ENCODE assay signal across 8 mouse cellular contexts in genomic region chr8:69716403-69717231, GRCm38 (mm10). TPM values are rescaled to one million over a fixed set of nuclear protein-coding genes. Genes with fewer than 3 reads are reported as not detected.
DNase-seq lines count a peak whose midpoint lies in the region; ATAC-seq and TF ChIP-seq lines count a peak whose summit lies in the region.

No protein-coding gene starts in this region.

- peak overlapping the region; percentile 99 for H3K9ac ChIP-seq in heart, embryonic 11.5 days (ENCODE audit: low read depth, low read length)
- peak overlapping the region; percentile 92 for H3K9ac ChIP-seq in kidney, embryonic 16.5 days (replicated peaks; ENCODE audit: low read length)
- H3K9ac ChIP-seq in liver, adult 2 months (ENCODE audit: low read depth, low read length) = peak overlapping the region; percentile 93

- no peaks in the 10 kb centered on the region for H3K9me3 ChIP-seq in erythroblast, embryonic 14.5 days (ENCODE audit: control insufficient read depth, low read length)
- no peaks in the 10 kb centered on the region for H3K9me3 ChIP-seq in heart, embryonic 11.5 days (replicated peaks; ENCODE audit: control insufficient read depth, low read length)
- H3K9me3 ChIP-seq in kidney, embryonic 16.5 days (ENCODE audit: low read length) = no peaks in the 10 kb centered on the region

- no peak for TF ChIP-seq CTCF in C2C12 (IDR thresholded peaks at IDR 0.05; ENCODE audit: control insufficient read depth, insufficient read depth, insufficient read length)
- TF ChIP-seq CTCF in brain, embryonic 14.5 days (IDR thresholded peaks at IDR 0.05; ENCODE audit: borderline replicate concordance, extremely low read depth, insufficient read depth, insufficient read length) = no peak
- TF ChIP-seq CTCF in liver, adult 2 months (IDR thresholded peaks at IDR 0.05; ENCODE audit: low read depth, low read length) = no peak

- H3K36me3 ChIP-seq in C2C12 (ENCODE audit: control insufficient read depth, insufficient read depth) = peaks cover 8% of the 10 kb centered on the region
- peaks cover 22% of the 10 kb centered on the region for H3K36me3 ChIP-seq in erythroblast, embryonic 14.5 days (ENCODE audit: control insufficient read depth)
- H3K36me3 ChIP-seq in heart, embryonic 11.5 days (ENCODE audit: control insufficient read depth, insufficient read depth, low read length) = no peaks in the 10 kb centered on the region; the same call in 1 of the 2 replicates
- H3K36me3 ChIP-seq in kidney, embryonic 16.5 days (ENCODE audit: insufficient read depth, low read length) = peaks cover 13% of the 10 kb centered on the region
- peaks cover 10% of the 10 kb centered on the region; the same call in 1 of the 2 replicates for H3K36me3 ChIP-seq in liver, adult 2 months (ENCODE audit: control insufficient read depth, insufficient read depth, low read length)
- no peaks in the 10 kb centered on the region for H3K36me3 ChIP-seq in myocyte (ENCODE audit: control insufficient read depth, insufficient read depth)
- peaks cover 7% of the 10 kb centered on the region; the same call in 1 of the 2 replicates for H3K36me3 ChIP-seq in splenic B cell, adult 2 months (ENCODE audit: control insufficient read depth, insufficient read depth, low read length, poor library complexity, severe bottlenecking)

- H3K79me3 ChIP-seq in C2C12 (ENCODE audit: low read depth) = peaks cover 38% of the 10 kb centered on the region

- H3K27ac ChIP-seq in heart, embryonic 11.5 days (ENCODE audit: low read depth, low read length) = peak overlapping the region; percentile 100
- H3K27ac ChIP-seq in kidney, embryonic 16.5 days (ENCODE audit: low read length) = peak overlapping the region; percentile 99
- peak overlapping the region; percentile 93 for H3K27ac ChIP-seq in liver, adult 2 months (replicated peaks; ENCODE audit: insufficient read depth, low read depth, low read length)

- peaks cover 23% of the 10 kb centered on the region for H3K4me1 ChIP-seq in erythroblast, embryonic 14.5 days (ENCODE audit: control insufficient read depth)
- H3K4me1 ChIP-seq in heart, embryonic 11.5 days (ENCODE audit: control insufficient read depth, insufficient read depth, low read length) = peaks cover 8% of the 10 kb centered on the region
- H3K4me1 ChIP-seq in kidney, embryonic 16.5 days (ENCODE audit: insufficient read depth, low read length) = peaks cover 14% of the 10 kb centered on the region
- peaks cover 5% of the 10 kb centered on the region for H3K4me1 ChIP-seq in liver, adult 2 months (ENCODE audit: control insufficient read depth, insufficient read depth, low read length)

- DNase-seq in brain, embryonic 14.5 days (ENCODE audit: low read depth) = peak; percentile 100
- DNase-seq in liver, adult 2 months (ENCODE audit: extremely low read depth, low read depth, low spot score) = peak; percentile 100
- peak; percentile 99 for DNase-seq in splenic B cell, adult 2 months (ENCODE audit: low read depth, low spot score)

- WGBS in heart, embryonic 11.5 days (ENCODE audit: insufficient replicate concordance) = under 1% methylated on average over 52 of the region's 52 CpGs
- WGBS in kidney, embryonic 16.5 days = under 1% methylated on average over 49 of the region's 52 CpGs
- WGBS in liver, adult 2 months = under 1% methylated on average over 52 of the region's 52 CpGs

- H3K79me2 ChIP-seq in C2C12 (ENCODE audit: control insufficient read depth, insufficient read depth) (peaks cover 45% of the 10 kb centered on the region), myocyte (ENCODE audit: control insufficient read depth, insufficient read depth) (peaks cover 43% of the 10 kb centered on the region)
- peaks cover 14% of the 10 kb centered on the region; the same call in 1 of the 2 replicates for H3K79me2 ChIP-seq in liver, adult 2 months (ENCODE audit: control insufficient read depth, insufficient read depth, low read length)

- peak overlapping the region; percentile 61 for H3K4me2 ChIP-seq in heart, embryonic 11.5 days
- H3K4me2 ChIP-seq in kidney, embryonic 16.5 days (replicated peaks; ENCODE audit: low read depth, low read length) = peak overlapping the region; percentile 56
- peak overlapping the region; percentile 80 for H3K4me2 ChIP-seq in myocyte (ENCODE audit: low read depth)

- H3K4me3 ChIP-seq in C2C12 (ENCODE audit: insufficient read depth, poor library complexity, severe bottlenecking) = peak overlapping the region; percentile 78
- peak overlapping the region; percentile 90 for H3K4me3 ChIP-seq in erythroblast, embryonic 14.5 days (replicated peaks)
- H3K4me3 ChIP-seq in heart, embryonic 11.5 days (ENCODE audit: low read depth, low read length) = peak overlapping the region; percentile 82
- H3K4me3 ChIP-seq in kidney, embryonic 16.5 days (ENCODE audit: low read length) = peak overlapping the region; percentile 75
- peak overlapping the region; percentile 79 for H3K4me3 ChIP-seq in liver, adult 2 months (ENCODE audit: insufficient read depth, low read depth, low read length)
- peak overlapping the region; percentile 41 for H3K4me3 ChIP-seq in myocyte

- peak; percentile 99 for ATAC-seq in heart, embryonic 11.5 days (replicated peaks; ENCODE audit: insufficient number of reproducible peaks, low FRiP score, low TSS enrichment)
- ATAC-seq in kidney, embryonic 16.5 days (ENCODE audit: low FRiP score, low TSS enrichment) = peak; percentile 100

- TF ChIP-seq POLR2A in brain, embryonic 14.5 days (IDR thresholded peaks at IDR 0.05; ENCODE audit: borderline replicate concordance, extremely low read depth, insufficient read depth, insufficient read length, poor library complexity, severe bottlenecking) = peak; percentile 92
- TF ChIP-seq POLR2A in liver, adult 2 months (IDR thresholded peaks at IDR 0.05; ENCODE audit: extremely low read depth, insufficient read depth, low read length) = peak; percentile 84
- TF ChIP-seq POLR2A in myocyte (IDR thresholded peaks at IDR 0.05; ENCODE audit: insufficient read length, low read depth) = peak; percentile 77

- H3ac ChIP-seq in C2C12 (ENCODE audit: control insufficient read depth, insufficient read length, low read depth) = peak overlapping the region; percentile 99
- H3ac ChIP-seq in myocyte (ENCODE audit: control insufficient read depth, insufficient read length) = peak overlapping the region; percentile 79

- H3K27me3 ChIP-seq in C2C12 (ENCODE audit: control insufficient read depth, insufficient read depth, insufficient read length) (no peaks in the 10 kb centered on the region), myocyte (ENCODE audit: control insufficient read depth, insufficient read depth, insufficient read length) (no peaks in the 10 kb centered on the region)
- H3K27me3 ChIP-seq in erythroblast, embryonic 14.5 days (ENCODE audit: control insufficient read depth) = no peaks in the 10 kb centered on the region
- H3K27me3 ChIP-seq in heart, embryonic 11.5 days (ENCODE audit: control insufficient read depth, insufficient read depth, low read length) = no peaks in the 10 kb centered on the region
- no peaks in the 10 kb centered on the region for H3K27me3 ChIP-seq in kidney, embryonic 16.5 days (ENCODE audit: insufficient read depth, low read length)
- H3K27me3 ChIP-seq in liver, adult 2 months (ENCODE audit: control insufficient read depth, insufficient read depth, low read length) = no peaks in the 10 kb centered on the region
- no peaks in the 10 kb centered on the region for H3K27me3 ChIP-seq in splenic B cell, adult 2 months (ENCODE audit: control insufficient read depth, insufficient read depth, low read length, poor library complexity, severe bottlenecking)

TF ChIP-seq in C2C12, 6 proteins besides CTCF, POLR2A, EP300 and RAD21 (continues in another document):
- peak; percentile 48 for TF ChIP-seq USF1 (IDR thresholded peaks at IDR 0.05; ENCODE audit: low read depth)
- TF ChIP-seq FOSL1 (IDR thresholded peaks at IDR 0.05; ENCODE audit: insufficient read depth, low read length, poor library complexity, severe bottlenecking) = no peak
- TF ChIP-seq CEBPB (IDR thresholded peaks at IDR 0.05; ENCODE audit: low read depth) = no peak
- peak; percentile 83 for TF ChIP-seq MAX (IDR thresholded peaks at IDR 0.05)
- no peak for TF ChIP-seq MYOG (IDR thresholded peaks at IDR 0.05; ENCODE audit: control insufficient read depth, extremely low read depth, insufficient read length)

TF ChIP-seq in myocyte, 11 proteins besides CTCF, POLR2A, EP300 and RAD21 (continues in another document):
- TF ChIP-seq E2F4 (IDR thresholded peaks at IDR 0.05; ENCODE audit: insufficient read depth) (peak; percentile 68), TCF12 (IDR thresholded peaks at IDR 0.05; ENCODE audit: insufficient read depth, poor library complexity, severe bottlenecking) (no peak), SRF (IDR thresholded peaks at IDR 0.05; ENCODE audit: control insufficient read depth, insufficient read length, low read depth) (peak; percentile 97), MYOD1 (IDR thresholded peaks at IDR 0.05; ENCODE audit: control insufficient read depth in 1 of 3, insufficient read length in 2 of 3, low read depth in 2 of 3) (peak; percentile 90 to 95 (median 95))

RNA-seq across cellular contexts. Expression of gene Zfp869, which starts 6.1 kb away (rescaled TPM):
- polyA plus RNA-seq in C2C12 (2012; fragmentation: generic; extraction: Trizol) (5.2 TPM), myocyte (2012; fragmentation: generic; extraction: Trizol) (5.4 TPM)
- 13.5 and 14.3 TPM in 2 replicates for polyA plus RNA-seq in brain, embryonic 14.5 days (2012; rRNA removed)
- 0.08 and 0.14 TPM in 2 replicates for polyA plus RNA-seq in erythroblast, embryonic 14.5 days (2012)
- polyA plus RNA-seq in heart, embryonic 11.5 days (2014; fragmentation: Nextera tagmentation; extraction: Ambion mirVana) = 18.9 and 23.2 TPM in 2 replicates
- 32.9 and 35.5 TPM in 2 replicates for polyA plus RNA-seq in kidney, embryonic 16.5 days (2015; fragmentation: Nextera tagmentation; extraction: Ambion mirVana)
- total RNA-seq in liver, adult 2 months (2014; rRNA removed) = 14.0 and 17.4 TPM in 2 replicates
- polyA plus RNA-seq in liver, adult 2 months (2012; rRNA removed) = 1.2 and 1.8 TPM in 2 replicates

RNA-seq across cellular contexts. Expression of gene Zfp963, which starts 33.2 kb away (rescaled TPM):
- polyA plus RNA-seq in C2C12 (2012; fragmentation: generic; extraction: Trizol) (0.42 TPM), myocyte (2012; fragmentation: generic; extraction: Trizol) (0.97 TPM)
- polyA plus RNA-seq in brain, embryonic 14.5 days (2012; rRNA removed) = 9.4 and 9.6 TPM in 2 replicates
- 0.10 TPM in 1 of 2 replicates, not detected in the other for polyA plus RNA-seq in erythroblast, embryonic 14.5 days (2012)
- 3.6 and 4.0 TPM in 2 replicates for polyA plus RNA-seq in heart, embryonic 11.5 days (2014; fragmentation: Nextera tagmentation; extraction: Ambion mirVana)
- polyA plus RNA-seq in kidney, embryonic 16.5 days (2015; fragmentation: Nextera tagmentation; extraction: Ambion mirVana) = 6.8 and 8.4 TPM in 2 replicates
- 4.0 and 4.1 TPM in 2 replicates for total RNA-seq in liver, adult 2 months (2014; rRNA removed)
- 1.4 and 1.7 TPM in 2 replicates for polyA plus RNA-seq in liver, adult 2 months (2012; rRNA removed)

RNA-seq across cellular contexts. Expression of gene Gm20422, which starts 58.1 kb away (rescaled TPM):
- polyA plus RNA-seq in C2C12 (2012; fragmentation: generic; extraction: Trizol) = 0.28 TPM
- polyA plus RNA-seq in brain, embryonic 14.5 days (2012; rRNA removed) = 1.4 and 1.6 TPM in 2 replicates
- polyA plus RNA-seq in erythroblast, embryonic 14.5 days (2012) = not detected in 2 replicates
- polyA plus RNA-seq in heart, embryonic 11.5 days (2014; fragmentation: Nextera tagmentation; extraction: Ambion mirVana) = 1.8 TPM in 1 of 2 replicates, not detected in the other
- polyA plus RNA-seq in kidney, embryonic 16.5 days (2015; fragmentation: Nextera tagmentation; extraction: Ambion mirVana) = 0.68 and 0.82 TPM in 2 replicates
- total RNA-seq in liver, adult 2 months (2014; rRNA removed) = not detected in 2 replicates
- polyA plus RNA-seq in liver, adult 2 months (2012; rRNA removed) = not detected in 2 replicates
- polyA plus RNA-seq in myocyte (2012; fragmentation: generic; extraction: Trizol) = 0.13 TPM

Comparison
In these comparisons a context has a peak if more than half of its experiments do, and no peak if none do; other contexts are left out.
1. Peak in every context shown above with its lines: DNase-seq, ATAC-seq, H3K4me3 ChIP-seq and H3K27ac ChIP-seq.